Mouse (Mus musculus): ENCODE measurements around the gene Clcn1.

DNA sequence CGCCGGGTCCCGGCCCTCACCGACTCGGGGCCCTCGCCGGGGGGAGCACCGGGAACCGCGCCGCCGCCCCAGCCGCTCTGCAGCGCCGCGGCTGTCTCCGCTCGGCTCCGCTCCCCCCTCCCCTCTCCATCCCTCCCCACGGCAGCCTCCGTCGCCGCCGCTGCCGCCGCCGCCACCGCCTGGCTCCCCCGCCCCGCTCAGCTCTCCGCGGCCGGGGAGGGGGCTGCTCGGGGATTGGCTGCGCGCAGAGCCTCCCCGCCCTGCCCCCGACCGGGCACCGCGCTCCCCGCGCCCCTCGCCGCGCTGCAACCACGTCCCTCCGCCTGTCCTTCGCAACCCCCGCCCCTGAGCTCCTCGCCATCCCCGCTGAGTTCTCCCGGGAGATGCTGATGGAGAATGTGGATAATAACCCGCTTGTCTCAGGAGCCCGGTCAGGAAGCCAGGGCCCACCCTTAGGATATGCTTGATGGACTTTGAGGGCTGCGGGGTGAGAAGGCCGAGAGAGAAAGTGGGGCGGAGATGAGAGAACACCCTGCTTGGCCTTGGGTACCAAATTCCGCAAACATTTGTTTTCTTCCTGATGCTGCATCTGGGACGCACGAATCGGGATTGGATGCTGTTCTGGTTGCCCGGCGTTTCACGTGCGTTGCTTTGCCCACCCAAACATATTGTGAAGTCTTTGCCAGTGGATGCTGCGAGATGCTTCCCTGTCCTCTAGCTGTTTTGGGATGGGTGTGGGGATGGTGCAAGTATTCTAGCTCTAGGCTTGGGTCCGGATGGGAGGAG lies 38.2 kb downstream of the Clcn1 start, which contains the start of gene Fam131b:
- TF ChIP-seq CTCF (IDR thresholded peaks at IDR 0.05; ENCODE audit: borderline replicate concordance, extremely low read depth, insufficient read depth, insufficient read length) (no peak), POLR2A (IDR thresholded peaks at IDR 0.05; ENCODE audit: borderline replicate concordance, extremely low read depth, insufficient read depth, insufficient read length, poor library complexity, severe bottlenecking) (peak; percentile 66)
